Mouse (Mus musculus) embryonic facial prominence, embryonic 11.5 days (tissue): ENCODE data around the gene Lsm4. TPM values are rescaled to one million over a fixed set of nuclear protein-coding genes. Genes with fewer than 3 reads are reported as not detected.

ENCODE experiments used
- ATAC-seq: fragments of 200-750 bp; cut with Nextera tagmentation; replicated peaks from 2 replicates; pipeline ENCODE4 v1.8.0; 2017; ENCODE audit warnings: low read depth; ENCODE audit not compliant: insufficient number of reproducible peaks, low FRiP score, low TSS enrichment
- DNase-seq: peaks from one replicate; pipeline ENCODE4 v3.0.0-alpha.2; 2015; ENCODE audit warnings: low spot score
- H3K27ac ChIP-seq: fragments of 300-500 bp; sonication (generic); replicated peaks from 2 replicates; pipeline ENCODE4 v1.5.1; 2014; ENCODE audit warnings: mild to moderate bottlenecking, low read depth, low read length, control low read depth
- H3K27me3 ChIP-seq: fragments of 300-500 bp; sonication (generic); 2 replicates; pipeline ENCODE4 v1.6.1; 2014; ENCODE audit warnings: mild to moderate bottlenecking, low read length, moderate library complexity, mixed read lengths; ENCODE audit not compliant: control insufficient read depth, insufficient read depth
- H3K36me3 ChIP-seq: fragments of 300-500 bp; sonication (generic); replicated peaks from 2 replicates; pipeline ENCODE4 v1.6.1; 2014; ENCODE audit warnings: low read depth, mild to moderate bottlenecking, low read length, moderate library complexity, mixed read lengths; ENCODE audit not compliant: control insufficient read depth, insufficient read depth
- H3K4me1 ChIP-seq: fragments of 300-500 bp; sonication (generic); 2 replicates; pipeline ENCODE4 v1.6.1; 2014; ENCODE audit warnings: low read length, mixed read lengths; ENCODE audit not compliant: control insufficient read depth, insufficient read depth
- H3K4me2 ChIP-seq: fragments of 300-500 bp; sonication (generic); 2 replicates; pipeline ENCODE4 v1.6.1; 2014; ENCODE audit warnings: low read depth, mild to moderate bottlenecking, control low read depth, low read length, moderate library complexity
- H3K4me3 ChIP-seq: fragments of 300-500 bp; sonication (generic); 2 replicates; pipeline ENCODE4 v1.5.1; 2014; ENCODE audit warnings: low read depth, low read length, control low read depth
- H3K9ac ChIP-seq: fragments of 300-500 bp; sonication (generic); replicated peaks from 2 replicates; pipeline ENCODE4 v1.6.1; 2014; ENCODE audit warnings: mild to moderate bottlenecking, control low read depth, low read length
- H3K9me3 ChIP-seq: fragments of 300-500 bp; sonication (generic); replicated peaks from 2 replicates; pipeline ENCODE4 v1.6.1; 2016; ENCODE audit warnings: mild to moderate bottlenecking, low read length, inconsistent platforms, mixed read lengths; ENCODE audit not compliant: control insufficient read depth
- WGBS: fragments of 180-500 bp; shearing (Covaris S2); extraction: QIAGEN DNeasy Blood & Tissue Kit; methylation state at CpG from one replicate; pipeline ENCODE4 v1.1.7; 2014; 5-methylcytosine and 5-hydroxymethylcytosine counted together
- polyA plus RNA-seq: library from polyadenylated mRNA; unstranded; fragments of >200 nt; fragmentation: Nextera tagmentation; extraction: Ambion mirVana; gene quantifications from 2 replicates; pipeline ENCODE4 v1.2.1, GENCODE M21; 2014

The Lsm4 gene
- polyA plus RNA-seq: 323 and 334 TPM in 2 replicates

GRCm38 (mm10) chr8:70673079-70673856 lies at the start of gene Lsm4:
TSS of gene Lsm4 (plus strand) at chr8:70673248.
- 0% methylated on average over 60 of the region's 60 CpGs for WGBS
- H3K4me2 ChIP-seq: peak within 1 kb of the TSS; percentile 79
- no peaks in the 10 kb centered on the region for H3K36me3 ChIP-seq
- peak; percentile 100 for DNase-seq
- peak; percentile 94 for ATAC-seq
- no peaks in the 10 kb centered on the region for H3K9me3 ChIP-seq
- H3K27me3 ChIP-seq: no peaks in the 10 kb centered on the region
- peak within 1 kb of the TSS; percentile 47 for H3K4me3 ChIP-seq
- H3K4me1 ChIP-seq: no peaks in the 10 kb centered on the region; the same call in 1 of the 2 replicates
- H3K9ac ChIP-seq: peak within 1 kb of the TSS; percentile 65
- peak within 1 kb of the TSS; percentile 49 for H3K27ac ChIP-seq

DNA sequence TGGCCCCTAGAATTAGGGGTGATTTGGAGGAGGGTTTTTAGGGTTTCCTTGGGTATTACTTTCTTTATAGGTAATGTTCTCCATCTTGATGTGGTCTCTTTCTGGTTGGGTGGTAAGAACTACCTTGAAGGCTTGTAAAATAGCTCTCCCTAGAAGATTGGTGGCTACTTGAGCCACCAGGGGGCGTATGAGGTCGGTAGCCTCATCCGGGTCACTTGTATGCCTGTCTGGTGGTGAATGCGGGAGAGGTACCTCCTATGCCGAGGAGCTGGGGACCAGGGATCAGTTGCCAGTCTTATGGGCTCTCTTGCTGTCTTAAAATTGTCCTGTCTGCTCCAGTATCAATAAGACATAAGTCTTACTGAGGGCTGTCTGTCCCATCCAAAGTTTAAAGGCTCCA lies 47.9 kb upstream of the Lsm4 start:
- WGBS: 21% methylated on average over 5 of the region's 5 CpGs
- Histone ChIP-seq H3K4me1 (no peaks in the 10 kb centered on the region; the same call in 1 of the 2 replicates), H3K27me3 (no peaks in the 10 kb centered on the region), H3K9me3 (no peaks in the 10 kb centered on the region), H3K4me2 (no peak overlapping the region), H3K4me3 (no peak overlapping the region), H3K27ac (no peak overlapping the region), H3K9ac (peak overlapping the region; percentile 25), H3K36me3 (no peaks in the 10 kb centered on the region)
- ATAC-seq (no peak), DNase-seq (peak; percentile 80)

GRCm38 (mm10) chr8:70627041-70627440 lies 46.0 kb upstream of the Lsm4 start:
- WGBS: 87% methylated on average over 5 of the region's 5 CpGs
- ATAC-seq (no peak), DNase-seq (no peak)
- H3K4me1 ChIP-seq: peaks cover 2% of the 10 kb centered on the region; the same call in 1 of the 2 replicates
- no peaks in the 10 kb centered on the region for H3K36me3 ChIP-seq
- no peak overlapping the region for H3K4me3 ChIP-seq
- H3K9me3 ChIP-seq: no peaks in the 10 kb centered on the region
- H3K4me2 ChIP-seq: no peak overlapping the region
- H3K27me3 ChIP-seq: no peaks in the 10 kb centered on the region
- H3K27ac ChIP-seq: no peak overlapping the region
- H3K9ac ChIP-seq: no peak overlapping the region

GRCm38 (mm10) chr8:70628986-70629490 lies 44.0 kb upstream of the Lsm4 start:
- H3K27ac ChIP-seq: no peak overlapping the region
- peak overlapping the region; percentile 68 for H3K4me2 ChIP-seq
- H3K36me3 ChIP-seq: no peaks in the 10 kb centered on the region

DNA sequence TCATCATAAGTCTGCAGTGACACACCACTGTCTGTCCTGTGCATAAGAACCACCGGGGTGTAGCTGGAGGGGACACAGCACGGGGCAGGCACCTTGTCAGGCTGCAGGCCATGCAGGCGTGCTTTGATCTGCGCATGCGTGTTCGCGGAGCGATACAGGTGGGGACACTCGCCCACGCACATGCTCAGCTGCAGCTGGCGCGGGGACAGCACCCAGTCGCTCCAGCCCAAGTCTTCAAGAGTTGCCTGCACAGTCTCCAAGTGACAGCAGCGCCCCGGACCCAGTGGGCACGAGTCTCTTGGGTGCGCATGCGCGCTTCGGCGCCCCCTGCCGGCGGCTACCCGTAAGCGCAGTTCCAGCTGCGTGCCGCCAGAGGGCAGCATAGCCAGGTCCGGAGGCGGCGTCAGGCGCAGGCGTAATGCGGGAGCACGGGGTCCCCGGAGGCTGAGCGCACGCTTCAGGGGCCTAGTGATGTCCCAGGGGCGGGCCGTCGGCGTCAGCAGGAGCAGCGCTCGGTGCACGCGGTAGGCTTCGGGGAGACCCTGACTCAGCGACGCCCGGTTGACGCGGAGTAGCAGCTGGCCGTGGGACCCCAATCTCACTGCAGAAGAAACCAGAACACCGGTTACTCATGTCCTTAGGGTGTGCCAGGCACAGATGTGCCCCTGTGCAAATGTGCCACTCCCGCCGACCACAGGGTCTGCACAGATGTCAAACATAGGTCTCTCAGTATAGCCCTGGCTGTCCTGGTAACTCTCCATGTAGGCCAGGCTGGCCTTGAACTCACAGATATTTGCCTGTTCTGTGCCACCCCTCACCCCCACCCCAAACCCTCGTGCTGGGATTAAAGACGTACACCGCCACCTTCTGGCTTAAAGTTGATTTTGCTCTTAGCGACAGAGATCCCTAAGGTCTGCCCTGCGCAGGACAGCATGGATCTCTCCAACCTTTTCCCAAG lies 43.2 kb upstream of the Lsm4 start:
- H3K27me3 ChIP-seq: no peaks in the 10 kb centered on the region
- DNase-seq: peak; percentile 85
- peaks cover 2% of the 10 kb centered on the region; the same call in 1 of the 2 replicates for H3K4me1 ChIP-seq
- under 1% methylated on average over 60 of the region's 60 CpGs for WGBS
- H3K9me3 ChIP-seq: no peaks in the 10 kb centered on the region
- H3K36me3 ChIP-seq: no peaks in the 10 kb centered on the region
- peak overlapping the region; percentile 68 for H3K4me2 ChIP-seq
- H3K27ac ChIP-seq: no peak overlapping the region
- peak overlapping the region; percentile 34 for H3K4me3 ChIP-seq
- peak overlapping the region; percentile 50 for H3K9ac ChIP-seq
- ATAC-seq: peak; percentile 87

More at GRCm38 (mm10) chr8:70628986-70629490, 44.0 kb upstream of the Lsm4 start:
- Histone ChIP-seq H3K9me3 (no peaks in the 10 kb centered on the region), H3K4me3 (peak overlapping the region; percentile 34), H3K4me1 (peaks cover 2% of the 10 kb centered on the region; the same call in 1 of the 2 replicates), H3K27me3 (no peaks in the 10 kb centered on the region), H3K9ac (peak overlapping the region; percentile 50)
- 54% methylated on average over 7 of the region's 7 CpGs for WGBS
- DNase-seq: no peak
- ATAC-seq: no peak

GRCm38 (mm10) chr8:70630532-70631381 lies 42.3 kb upstream of the Lsm4 start:
- H3K36me3 ChIP-seq: no peaks in the 10 kb centered on the region
- peaks cover 2% of the 10 kb centered on the region; the same call in 1 of the 2 replicates for H3K4me1 ChIP-seq
- ATAC-seq (peak; percentile 31; the same call in 1 of the 2 replicates), DNase-seq (peak; percentile 47)
- no peak overlapping the region for H3K27ac ChIP-seq
- H3K4me3 ChIP-seq: no peak overlapping the region; the same call in 1 of the 2 replicates
- no peaks in the 10 kb centered on the region for H3K9me3 ChIP-seq
- no peak overlapping the region for H3K9ac ChIP-seq
- H3K27me3 ChIP-seq: no peaks in the 10 kb centered on the region
- WGBS: 13% methylated on average over 22 of the region's 22 CpGs
- no peak overlapping the region for H3K4me2 ChIP-seq

DNA sequence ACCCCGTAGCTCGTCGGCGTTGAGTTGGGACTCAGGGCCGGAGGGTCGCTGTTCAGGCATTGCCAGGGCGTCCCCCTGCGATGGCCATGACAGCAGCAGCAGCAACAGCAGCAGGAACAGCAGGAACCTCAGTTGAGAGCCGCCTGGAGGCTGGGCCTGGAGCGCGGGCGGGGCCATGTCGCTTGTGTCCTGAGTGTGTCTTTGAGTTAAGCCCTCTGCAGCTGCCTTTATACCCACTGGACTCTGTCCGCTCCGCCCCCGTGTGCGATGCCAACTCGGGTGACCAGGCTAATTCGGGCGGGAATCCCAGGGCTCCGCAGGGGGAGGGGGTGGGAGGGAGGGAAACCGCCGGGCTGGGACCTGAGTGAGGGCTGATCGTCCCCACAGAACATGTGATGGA lies 41.6 kb upstream of the Lsm4 start:
- peaks cover 2% of the 10 kb centered on the region; the same call in 1 of the 2 replicates for H3K4me1 ChIP-seq
- H3K9ac ChIP-seq: no peak overlapping the region
- no peak for ATAC-seq
- no peaks in the 10 kb centered on the region for H3K27me3 ChIP-seq
- DNase-seq: no peak
- no peaks in the 10 kb centered on the region for H3K9me3 ChIP-seq
- no peak overlapping the region for H3K4me2 ChIP-seq
- no peaks in the 10 kb centered on the region for H3K36me3 ChIP-seq
- WGBS: 21% methylated on average over 24 of the region's 24 CpGs
- H3K27ac ChIP-seq: no peak overlapping the region
- H3K4me3 ChIP-seq: no peak overlapping the region
